Mouse (Mus musculus) liver, embryonic 16.5 days (tissue): ENCODE data around the gene Pcbd2. TPM values are rescaled to one million over a fixed set of nuclear protein-coding genes. Genes with fewer than 3 reads are reported as not detected.

Source experiments
- ATAC-seq: fragments of 200-750 bp; cut with Nextera tagmentation; 2 replicates; pipeline ENCODE4 v1.8.0; 2017; ENCODE audit warnings: low read depth, mild to moderate bottlenecking, moderate number of reproducible peaks, moderate library complexity
- H3K27ac ChIP-seq: fragments of 300-500 bp; sonication (generic); 2 replicates; pipeline ENCODE4 v1.5.1; 2014; ENCODE audit warnings: mild to moderate bottlenecking, low read length
- H3K27me3 ChIP-seq: fragments of 300-500 bp; sonication (generic); 2 replicates; pipeline ENCODE4 v1.6.1; 2014; ENCODE audit warnings: low read depth, low read length, mixed read lengths; ENCODE audit not compliant: control insufficient read depth, insufficient read depth
- H3K36me3 ChIP-seq: fragments of 300-500 bp; sonication (generic); 2 replicates; pipeline ENCODE4 v1.6.1; 2014; ENCODE audit warnings: mild to moderate bottlenecking; ENCODE audit not compliant: control insufficient read depth, insufficient read depth
- H3K4me1 ChIP-seq: fragments of 300-500 bp; sonication (generic); 2 replicates; pipeline ENCODE4 v1.6.1; 2014; ENCODE audit warnings: low read depth, low read length, mixed read lengths; ENCODE audit not compliant: control insufficient read depth
- H3K4me2 ChIP-seq: fragments of 300-500 bp; sonication (generic); 2 replicates; pipeline ENCODE4 v1.6.1; 2014; ENCODE audit warnings: low read depth, low read length, mixed read lengths
- H3K4me3 ChIP-seq: fragments of 300-500 bp; sonication (generic); 2 replicates; pipeline ENCODE4 v1.5.1; 2014; ENCODE audit warnings: low read depth, mild to moderate bottlenecking, low read length
- H3K9ac ChIP-seq: fragments of 300-500 bp; sonication (generic); 2 replicates; pipeline ENCODE4 v1.6.1; 2014; ENCODE audit warnings: low read depth, low read length
- H3K9me3 ChIP-seq: fragments of 300-500 bp; sonication (generic); replicated peaks from 2 replicates; pipeline ENCODE4 v1.6.1; 2016; ENCODE audit warnings: low read length; ENCODE audit not compliant: control insufficient read depth
- WGBS: fragments of 180-500 bp; shearing (Covaris S2); extraction: QIAGEN DNeasy Blood & Tissue Kit; methylation state at CpG from one replicate; pipeline ENCODE4 v1.1.7; 2014; ENCODE audit not compliant: insufficient replicate concordance; 5-methylcytosine and 5-hydroxymethylcytosine counted together
- polyA plus RNA-seq: library from polyadenylated mRNA; unstranded; fragments of >200 nt; fragmentation: Nextera tagmentation; extraction: Ambion mirVana; gene quantifications from 2 replicates; pipeline ENCODE4 v1.2.1, GENCODE M21; 2015

Pcbd2 gene
- polyA plus RNA-seq, result 30.6 and 32.5 TPM in 2 replicates

- peak; percentile 94 for ATAC-seq
- H3K4me2 ChIP-seq, result peak within 1 kb of the TSS; percentile 95
- peak within 1 kb of the TSS; percentile 97 for H3K27ac ChIP-seq
- no peaks in the 10 kb centered on the region for H3K9me3 ChIP-seq
- peak within 1 kb of the TSS; percentile 86 for H3K9ac ChIP-seq
- peaks cover 4% of the 10 kb centered on the region for H3K4me1 ChIP-seq
- H3K36me3 ChIP-seq, result no peaks in the 10 kb centered on the region
- peak within 1 kb of the TSS; percentile 79 for H3K4me3 ChIP-seq
- WGBS, result under 1% methylated on average over 73 of the region's 73 CpGs
- H3K27me3 ChIP-seq, result no peaks in the 10 kb centered on the region
Measured at GRCm38 (mm10) chr13:55727120-55727838, at the start of gene Pcbd2. Pcbd2 (plus strand) TSS chr13:55727368.

GRCm38 (mm10) chr13:55682201-55682600 is 45.0 kb upstream of the Pcbd2 start:
- Histone ChIP-seq H3K9me3 (no peaks in the 10 kb centered on the region), H3K4me1 (no peaks in the 10 kb centered on the region), H3K36me3 (peaks cover 23% of the 10 kb centered on the region), H3K27ac (no peak overlapping the region), H3K4me2 (no peak overlapping the region), H3K9ac (no peak overlapping the region), H3K27me3 (no peaks in the 10 kb centered on the region), H3K4me3 (no peak overlapping the region)
- no peak for ATAC-seq
- 81% methylated on average over 9 of the region's 9 CpGs for WGBS

- no peak overlapping the region for H3K4me3 ChIP-seq
- no peak overlapping the region for H3K9ac ChIP-seq
- whole genome bisulfite sequencing, result 80% methylated on average over 3 of the region's 3 CpGs
- H3K4me2 ChIP-seq, result no peak overlapping the region
- H3K27ac ChIP-seq, result no peak overlapping the region
- H3K4me1 ChIP-seq, result no peaks in the 10 kb centered on the region
- no peak for ATAC-seq
- H3K36me3 ChIP-seq, result peaks cover 16% of the 10 kb centered on the region
- H3K9me3 ChIP-seq, result no peaks in the 10 kb centered on the region
- H3K27me3 ChIP-seq, result no peaks in the 10 kb centered on the region
Measured at GRCm38 (mm10) chr13:55683581-55683980, 43.6 kb upstream of the Pcbd2 start.

- H3K36me3 ChIP-seq, result peaks cover 2% of the 10 kb centered on the region; the same call in 1 of the 2 replicates
- no peak overlapping the region for H3K4me2 ChIP-seq
- H3K4me3 ChIP-seq, result no peak overlapping the region
- H3K27me3 ChIP-seq, result no peaks in the 10 kb centered on the region
- H3K9ac ChIP-seq, result no peak overlapping the region
- H3K27ac ChIP-seq, result no peak overlapping the region
- H3K9me3 ChIP-seq, result no peaks in the 10 kb centered on the region
- H3K4me1 ChIP-seq, result no peaks in the 10 kb centered on the region
- no peak for ATAC-seq
- WGBS, result 67% methylated on average over 9 of the region's 9 CpGs
Measured at GRCm38 (mm10) chr13:55686107-55686633, 41.0 kb upstream of the Pcbd2 start.

- ATAC-seq, result no peak
- Histone ChIP-seq H3K9ac (no peak overlapping the region), H3K36me3 (no peaks in the 10 kb centered on the region), H3K4me2 (no peak overlapping the region), H3K9me3 (no peaks in the 10 kb centered on the region), H3K27ac (no peak overlapping the region), H3K27me3 (no peaks in the 10 kb centered on the region), H3K4me1 (peaks cover 5% of the 10 kb centered on the region), H3K4me3 (no peak overlapping the region)
- WGBS, result 64% methylated on average over 4 of the region's 4 CpGs
Measured at GRCm38 (mm10) chr13:55687927-55688602, 39.1 kb upstream of the Pcbd2 start.

- peaks cover 25% of the 10 kb centered on the region for H3K4me1 ChIP-seq
- H3K4me2 ChIP-seq, result peak within 1 kb of the TSS; percentile 90
- H3K9me3 ChIP-seq, result no peaks in the 10 kb centered on the region
- H3K9ac ChIP-seq, result peak within 1 kb of the TSS; percentile 100
- peak; percentile 98 for ATAC-seq
- under 1% methylated on average over 50 of the region's 51 CpGs for WGBS
- peak within 1 kb of the TSS; percentile 98 for H3K4me3 ChIP-seq
- peak within 1 kb of the TSS; percentile 98 for H3K27ac ChIP-seq
- H3K27me3 ChIP-seq, result no peaks in the 10 kb centered on the region
- H3K36me3 ChIP-seq, result no peaks in the 10 kb centered on the region
Measured at GRCm38 (mm10) chr13:55692535-55693242, 34.5 kb upstream of the Pcbd2 start, which contains the start of gene B230219D22Rik. B230219D22Rik (plus strand) TSS chr13:55693124.

GRCm38 (mm10) chr13:55693243-55693721 is 33.9 kb upstream of the Pcbd2 start:
- under 1% methylated on average over 46 of the region's 70 CpGs for WGBS
- no peaks in the 10 kb centered on the region for H3K27me3 ChIP-seq

GRCm38 (mm10) chr13:55694110-55694509 is 33.1 kb upstream of the Pcbd2 start:
- Histone ChIP-seq H3K4me3 (peak overlapping the region; percentile 98), H3K4me2 (peak overlapping the region; percentile 90), H3K4me1 (peaks cover 25% of the 10 kb centered on the region), H3K9me3 (no peaks in the 10 kb centered on the region), H3K27ac (peak overlapping the region; percentile 98), H3K36me3 (peaks cover 7% of the 10 kb centered on the region), H3K27me3 (no peaks in the 10 kb centered on the region), H3K9ac (peak overlapping the region; percentile 100)
- whole genome bisulfite sequencing, result 7% methylated on average over 8 of the region's 8 CpGs
- no peak for ATAC-seq

More at GRCm38 (mm10) chr13:55693243-55693721, 33.9 kb upstream of the Pcbd2 start:
- peak overlapping the region; percentile 100 for H3K9ac ChIP-seq
- peak overlapping the region; percentile 90 for H3K4me2 ChIP-seq
- H3K4me1 ChIP-seq, result peaks cover 25% of the 10 kb centered on the region
- peak overlapping the region; percentile 98 for H3K27ac ChIP-seq
- H3K4me3 ChIP-seq, result peak overlapping the region; percentile 98
- no peaks in the 10 kb centered on the region for H3K9me3 ChIP-seq
- no peak; the same call in 1 of the 2 replicates for ATAC-seq
- H3K36me3 ChIP-seq, result no peaks in the 10 kb centered on the region
